Mouse (Mus musculus) stomach, embryonic 16.5 days (tissue): Measurements from ENCODE around the gene Tada2a. TPM values are rescaled to one million over a fixed set of nuclear protein-coding genes. Genes with fewer than 3 reads are reported as not detected.
A peak's percentile ranks its signal among the peaks of the same experiment; 100 is the strongest.

Source experiments
- ATAC-seq: fragments of 200-750 bp; cut with Nextera tagmentation; 2 replicates; pipeline ENCODE4 v1.8.0; 2017; ENCODE audit warnings: moderate number of reproducible peaks, moderate TSS enrichment; ENCODE audit not compliant: insufficient read depth, low FRiP score
- H3K27ac ChIP-seq: fragments of 300-500 bp; sonication (generic); 2 replicates; pipeline ENCODE4 v1.5.1; 2014; ENCODE audit warnings: low read length
- H3K27me3 ChIP-seq: fragments of 300-500 bp; sonication (generic); 2 replicates; pipeline ENCODE4 v1.6.1; 2014; ENCODE audit warnings: low read length, control low read depth, mixed read lengths; ENCODE audit not compliant: control insufficient read depth, insufficient read depth
- H3K36me3 ChIP-seq: fragments of 300-500 bp; sonication (generic); 2 replicates; pipeline ENCODE4 v1.6.1; 2014; ENCODE audit warnings: low read length; ENCODE audit not compliant: control insufficient read depth, insufficient read depth
- H3K4me1 ChIP-seq: fragments of 300-500 bp; sonication (generic); 2 replicates; pipeline ENCODE4 v1.6.1; 2014; ENCODE audit warnings: low read length, control low read depth, mixed read lengths; ENCODE audit not compliant: control insufficient read depth, insufficient read depth
- H3K4me2 ChIP-seq: fragments of 300-500 bp; sonication (generic); 2 replicates; pipeline ENCODE4 v1.6.1; 2014; ENCODE audit warnings: low read depth, low read length, mixed read lengths
- H3K4me3 ChIP-seq: fragments of 300-500 bp; sonication (generic); replicated peaks from 2 replicates; pipeline ENCODE4 v1.5.1; 2014; ENCODE audit warnings: mild to moderate bottlenecking, low read length
- H3K9ac ChIP-seq: fragments of 300-500 bp; sonication (generic); 2 replicates; pipeline ENCODE4 v1.6.1; 2014; ENCODE audit warnings: low read length
- H3K9me3 ChIP-seq: fragments of 300-500 bp; sonication (generic); replicated peaks from 2 replicates; pipeline ENCODE4 v1.6.1; 2016; ENCODE audit warnings: low read length, control low read depth; ENCODE audit not compliant: control insufficient read depth
- WGBS: fragments of 180-500 bp; shearing (Covaris S2); extraction: QIAGEN DNeasy Blood & Tissue Kit; methylation state at CpG from one replicate; pipeline ENCODE4 v1.1.7; 2014; 5-methylcytosine and 5-hydroxymethylcytosine counted together
- polyA plus RNA-seq: library from polyadenylated mRNA; unstranded; fragments of >200 nt; fragmentation: Nextera tagmentation; extraction: Ambion mirVana; gene quantifications from 2 replicates; pipeline ENCODE4 v1.2.1, GENCODE M21; 2015

Tada2a gene
- 25.9 and 26.0 TPM in 2 replicates for polyA plus RNA-seq

GRCm38 (mm10) chr11:84128943-84129798, at the start of gene Tada2a, which contains the start of gene Acaca:
TSS of gene Tada2a (minus strand) at chr11:84129600.
TSS of gene Acaca (plus strand) at chr11:84129672.
- ATAC-seq, result peak; percentile 95
- Histone ChIP-seq H3K36me3 (0 out of 2 replicates have a peak, but pooled peaks cover 2% of the 10 kb centered on the region), H3K27ac (no peak within 1 kb of the TSS), H3K4me3 (peak within 1 kb of the TSS; percentile 71), H3K27me3 (no peaks in the 10 kb centered on the region), H3K4me2 (peak within 1 kb of the TSS; percentile 91), H3K9me3 (no peaks in the 10 kb centered on the region), H3K4me1 (no peaks in the 10 kb centered on the region), H3K9ac (peak within 1 kb of the TSS; percentile 93)
- under 1% methylated on average over 78 of the region's 83 CpGs for WGBS

GRCm38 (mm10) chr11:84178571-84178970, 49.2 kb upstream of the Tada2a start:
- WGBS, result 29% methylated on average over 4 of the region's 4 CpGs
- H3K4me3 ChIP-seq, result peak overlapping the region; percentile 69; the same call in 1 of the 2 replicates

GRCm38 (mm10) chr11:84172539-84173435, 43.4 kb upstream of the Tada2a start:
- ATAC-seq, result no peak
- WGBS, result 68% methylated on average over 11 of the region's 11 CpGs

More at GRCm38 (mm10) chr11:84178571-84178970, 49.2 kb upstream of the Tada2a start:
- peak overlapping the region; percentile 68 for H3K27ac ChIP-seq
- H3K4me1 ChIP-seq, result peaks cover 5% of the 10 kb centered on the region; the same call in 1 of the 2 replicates
- no peaks in the 10 kb centered on the region for H3K36me3 ChIP-seq
- no peak overlapping the region for H3K9ac ChIP-seq
- no peaks in the 10 kb centered on the region for H3K27me3 ChIP-seq
- no peak for ATAC-seq
- H3K4me2 ChIP-seq, result peak overlapping the region; percentile 65
- no peaks in the 10 kb centered on the region for H3K9me3 ChIP-seq

GRCm38 (mm10) chr11:84168701-84169288, 39.4 kb upstream of the Tada2a start:
- WGBS, result 21% methylated on average over 7 of the region's 7 CpGs
- Histone ChIP-seq H3K4me1 (no peaks in the 10 kb centered on the region), H3K9me3 (no peaks in the 10 kb centered on the region), H3K4me3 (no peak overlapping the region), H3K9ac (peak overlapping the region; percentile 34; the same call in 1 of the 2 replicates), H3K27me3 (no peaks in the 10 kb centered on the region), H3K4me2 (peak overlapping the region; percentile 23; the same call in 1 of the 2 replicates), H3K27ac (no peak overlapping the region), H3K36me3 (no peaks in the 10 kb centered on the region)
- no peak for ATAC-seq

More at GRCm38 (mm10) chr11:84172539-84173435, 43.4 kb upstream of the Tada2a start:
- Histone ChIP-seq H3K27me3 (no peaks in the 10 kb centered on the region), H3K4me1 (no peaks in the 10 kb centered on the region), H3K9ac (no peak overlapping the region), H3K9me3 (no peaks in the 10 kb centered on the region), H3K4me2 (no peak overlapping the region), H3K27ac (no peak overlapping the region), H3K36me3 (no peaks in the 10 kb centered on the region), H3K4me3 (no peak overlapping the region)

GRCm38 (mm10) chr11:84167046-84167526, 37.7 kb upstream of the Tada2a start, which contains the start of gene Gm11437:
TSS of gene Gm11437 (minus strand) at chr11:84167476.
- no peak for ATAC-seq
- H3K9ac ChIP-seq, result no peak within 1 kb of the TSS
- H3K4me3 ChIP-seq, result no peak within 1 kb of the TSS
- WGBS, result 77% methylated on average over 5 of the region's 5 CpGs
- no peaks in the 10 kb centered on the region for H3K9me3 ChIP-seq
- no peaks in the 10 kb centered on the region for H3K4me1 ChIP-seq
- no peak within 1 kb of the TSS for H3K27ac ChIP-seq
- H3K36me3 ChIP-seq, result no peaks in the 10 kb centered on the region
- no peak within 1 kb of the TSS for H3K4me2 ChIP-seq
- no peaks in the 10 kb centered on the region for H3K27me3 ChIP-seq

- H3K9me3 ChIP-seq, result no peaks in the 10 kb centered on the region
- H3K27me3 ChIP-seq, result no peaks in the 10 kb centered on the region
- H3K27ac ChIP-seq, result no peak overlapping the region
- WGBS, result 51% methylated on average over 4 of the region's 4 CpGs
- no peak overlapping the region for H3K9ac ChIP-seq
- H3K4me1 ChIP-seq, result no peaks in the 10 kb centered on the region
- H3K4me2 ChIP-seq, result no peak overlapping the region
- ATAC-seq, result no peak
- H3K36me3 ChIP-seq, result no peaks in the 10 kb centered on the region
- H3K4me3 ChIP-seq, result no peak overlapping the region
These were observed 35.2 kb upstream of the Tada2a start for GRCm38 (mm10) chr11:84164561-84164960.

GRCm38 (mm10) chr11:84164123-84164522, 34.7 kb upstream of the Tada2a start:
- WGBS, result 80% methylated on average over 6 of the region's 6 CpGs
- Histone ChIP-seq H3K9me3 (no peaks in the 10 kb centered on the region), H3K4me1 (no peaks in the 10 kb centered on the region), H3K9ac (no peak overlapping the region), H3K27ac (no peak overlapping the region), H3K36me3 (no peaks in the 10 kb centered on the region), H3K4me3 (no peak overlapping the region), H3K4me2 (no peak overlapping the region), H3K27me3 (no peaks in the 10 kb centered on the region)
- no peak for ATAC-seq

GRCm38 (mm10) chr11:84156535-84157262, 27.3 kb upstream of the Tada2a start:
- Histone ChIP-seq H3K4me2 (no peak overlapping the region), H3K36me3 (no peaks in the 10 kb centered on the region), H3K27me3 (no peaks in the 10 kb centered on the region), H3K4me3 (no peak overlapping the region), H3K9me3 (no peaks in the 10 kb centered on the region), H3K9ac (no peak overlapping the region), H3K4me1 (no peaks in the 10 kb centered on the region), H3K27ac (no peak overlapping the region)
- no peak for ATAC-seq
- WGBS, result 77% methylated on average over 4 of the region's 4 CpGs
